ENCODE assay signal across 8 mouse cellular contexts in genomic region chr15:30693754-30694205, GRCm38 (mm10).
DNase-seq lines count a peak whose midpoint lies in the region; ATAC-seq and TF ChIP-seq lines count a peak whose summit lies in the region.
"Had no signal": no experiment of that assay in that cellular context is flagged by ENCODE, and none has a peak within 500 bp of the region (broad histone marks: within the 10 kb centered on the region; RNA-seq: fewer than 3 reads in every experiment).

No protein-coding gene starts in this region.

- H3K9me3 ChIP-seq in ES-Bruce4 (replicated peaks; ENCODE audit: control insufficient read depth, insufficient read depth, low read length, poor library complexity, severe bottlenecking): no peaks in the 10 kb centered on the region
- no peaks in the 10 kb centered on the region for H3K9me3 ChIP-seq in hindbrain, embryonic 11.5 days (ENCODE audit: control insufficient read depth, low read length)
- H3K9me3 ChIP-seq in midbrain, embryonic 11.5 days (ENCODE audit: control insufficient read depth, low read length): no peaks in the 10 kb centered on the region
- H3K9me3 ChIP-seq in heart, embryonic 12.5 days (replicated peaks): no peaks in the 10 kb centered on the region

- no peak for TF ChIP-seq POLR2A in ES-Bruce4 (IDR thresholded peaks at IDR 0.05; ENCODE audit: insufficient read depth, low read length)
- TF ChIP-seq POLR2A in brain, embryonic 14.5 days (IDR thresholded peaks at IDR 0.05; ENCODE audit: borderline replicate concordance, extremely low read depth, insufficient read depth, insufficient read length, poor library complexity, severe bottlenecking): no peak

- 39% methylated on average over 6 of the region's 6 CpGs for WGBS in hindbrain, embryonic 11.5 days
- 42% methylated on average over 6 of the region's 6 CpGs for WGBS in midbrain, embryonic 11.5 days
- 69% methylated on average over 6 of the region's 6 CpGs for WGBS in heart, embryonic 12.5 days

- H3K9ac ChIP-seq in ES-Bruce4 (ENCODE audit: low read depth, poor library complexity, severe bottlenecking): no peak overlapping the region
- H3K9ac ChIP-seq in hindbrain, embryonic 11.5 days (ENCODE audit: low read depth, low read length): 0 out of 2 replicates have a peak overlapping the region, but pooled peaks have one; percentile 11
- no peak overlapping the region for H3K9ac ChIP-seq in midbrain, embryonic 11.5 days (ENCODE audit: low read length)
- no peak overlapping the region for H3K9ac ChIP-seq in heart, embryonic 12.5 days

- H3K4me1 ChIP-seq in ES-Bruce4 (ENCODE audit: control insufficient read depth, insufficient read depth, low read length): no peaks in the 10 kb centered on the region
- H3K4me1 ChIP-seq in hindbrain, embryonic 11.5 days (replicated peaks; ENCODE audit: control insufficient read depth, insufficient read depth, low read length): no peaks in the 10 kb centered on the region
- peaks cover 12% of the 10 kb centered on the region for H3K4me1 ChIP-seq in midbrain, embryonic 11.5 days (ENCODE audit: control insufficient read depth, insufficient read depth, low read length)
- H3K4me1 ChIP-seq in heart, embryonic 12.5 days (replicated peaks): peaks cover 3% of the 10 kb centered on the region; the same call in 1 of the 2 replicates

- H3K4me2 ChIP-seq in hindbrain, embryonic 11.5 days (replicated peaks; ENCODE audit: low read depth, low read length): no peak overlapping the region
- H3K4me2 ChIP-seq in midbrain, embryonic 11.5 days: no peak overlapping the region
- no peak overlapping the region for H3K4me2 ChIP-seq in heart, embryonic 12.5 days

- no peaks in the 10 kb centered on the region for H3K27me3 ChIP-seq in ES-Bruce4 (ENCODE audit: control insufficient read depth, insufficient read depth, low read length, poor library complexity, severe bottlenecking)
- no peaks in the 10 kb centered on the region for H3K27me3 ChIP-seq in hindbrain, embryonic 11.5 days (ENCODE audit: control insufficient read depth, insufficient read depth, low read length)
- H3K27me3 ChIP-seq in midbrain, embryonic 11.5 days (ENCODE audit: control insufficient read depth, insufficient read depth, low read length): no peaks in the 10 kb centered on the region
- no peaks in the 10 kb centered on the region for H3K27me3 ChIP-seq in heart, embryonic 12.5 days (replicated peaks)

- H3K4me3 ChIP-seq in ES-Bruce4 (ENCODE audit: low read depth, low read length): no peak overlapping the region
- H3K4me3 ChIP-seq in hindbrain, embryonic 11.5 days (ENCODE audit: low read depth, low read length): no peak overlapping the region
- no peak overlapping the region for H3K4me3 ChIP-seq in midbrain, embryonic 11.5 days (ENCODE audit: low read depth, low read length)
- H3K4me3 ChIP-seq in heart, embryonic 12.5 days: no peak overlapping the region

- DNase-seq in brain, embryonic 14.5 days (ENCODE audit: low read depth): peak; percentile 94
- peak; percentile 26 for DNase-seq in hindbrain, embryonic 11.5 days (ENCODE audit: low spot score)
- DNase-seq in midbrain, embryonic 11.5 days (ENCODE audit: low spot score, missing footprints): no peak
- no peak for DNase-seq in gastrocnemius, postnatal 25 days
- DNase-seq in heart, postnatal 25 days (ENCODE audit: low spot score): no peak
- DNase-seq: kidney, adult 11 months had no signal

- no peak for TF ChIP-seq EP300 in ES-Bruce4 (IDR thresholded peaks at IDR 0.05; ENCODE audit: insufficient read depth, low read depth, low read length)

- intact Hi-C loops in heart, postnatal 25 days (cut with DNase I): no loop called here

- 0 out of 2 replicates have a peak overlapping the region, but pooled peaks have one; percentile 21 for H3K27ac ChIP-seq in ES-Bruce4 (ENCODE audit: insufficient read depth, low read length)
- H3K27ac ChIP-seq in hindbrain, embryonic 11.5 days (ENCODE audit: low read depth, low read length): peak overlapping the region; percentile 36; the same call in 1 of the 2 replicates
- H3K27ac ChIP-seq in midbrain, embryonic 11.5 days (ENCODE audit: low read depth, low read length): peak overlapping the region; percentile 48
- no peak overlapping the region for H3K27ac ChIP-seq in heart, embryonic 12.5 days (ENCODE audit: poor library complexity, severe bottlenecking)

- TF ChIP-seq CTCF in ES-Bruce4 (IDR thresholded peaks at IDR 0.05; ENCODE audit: low read depth, low read length): no peak
- TF ChIP-seq CTCF in brain, embryonic 14.5 days (IDR thresholded peaks at IDR 0.05; ENCODE audit: borderline replicate concordance, extremely low read depth, insufficient read depth, insufficient read length): peak; percentile 16; the same call in 1 of the 2 replicates

- ATAC-seq in hindbrain, embryonic 11.5 days (ENCODE audit: low FRiP score): peak; percentile 78
- ATAC-seq in midbrain, embryonic 11.5 days (ENCODE audit: low FRiP score): peak; percentile 84
- no peak for ATAC-seq in heart, embryonic 12.5 days (ENCODE audit: insufficient number of reproducible peaks, low FRiP score)

- H3K36me3 ChIP-seq in ES-Bruce4 (ENCODE audit: control insufficient read depth, insufficient read depth, low read length, poor library complexity, severe bottlenecking): no peaks in the 10 kb centered on the region
- no peaks in the 10 kb centered on the region for H3K36me3 ChIP-seq in hindbrain, embryonic 11.5 days (ENCODE audit: control insufficient read depth, insufficient read depth, low read length)
- H3K36me3 ChIP-seq in midbrain, embryonic 11.5 days (ENCODE audit: control insufficient read depth, insufficient read depth, low read length): no peaks in the 10 kb centered on the region
- H3K36me3 ChIP-seq in heart, embryonic 12.5 days: no peaks in the 10 kb centered on the region

Comparison
In these comparisons a context has a peak if more than half of its experiments do, and no peak if none do; other contexts are left out.
1. DNase-seq: peak in brain, embryonic 14.5 days (single experiment) and hindbrain, embryonic 11.5 days (single experiment); none in midbrain, embryonic 11.5 days (single experiment), gastrocnemius, postnatal 25 days (single experiment) and heart, postnatal 25 days (single experiment).